Mouse (Mus musculus) adrenal gland, postnatal 36 days (tissue): ENCODE data around the gene Dtx2. TPM values are rescaled to one million over a fixed set of nuclear protein-coding genes. Genes with fewer than 3 reads are reported as not detected.

ENCODE experiments used
- DNase-seq, 2 experiments: peaks; one replicate each; pipeline ENCODE4 v3.0.0; 2021; ENCODE audit warnings: mixed read lengths in 1 of 2
- long read RNA-seq, 2 experiments: library from polyadenylated mRNA; stranded (forward); transcript quantifications; one replicate each; pipeline ENCODE4 v2.0.0; 2021; ENCODE audit warnings: borderline sequencing depth in 2 of 2
- total RNA-seq, 2 experiments: library from RNA; stranded (reverse); gene quantifications; 2 replicates each; pipeline ENCODE4 v1.2.3; 2021

The Dtx2 gene
- total RNA-seq, result 10 to 100 TPM; 13.3 to 17.1 TPM
- long read RNA-seq, experiment 1, transcript Dtx2-202 (11 exons, 2,650 nt), result major isoform, 7 of 20 reads
- long read RNA-seq, experiment 1, partial matches to known transcripts, result 3 of 20 reads
- long read RNA-seq, experiment 1, other reads (novel, unspliced or antisense), result 7 of 20 reads
- long read RNA-seq, experiment 2, transcript Dtx2-202 (11 exons, 2,650 nt), result major isoform, 7 of 19 reads
- long read RNA-seq, experiment 2, partial matches to known transcripts, result 3 of 19 reads
- long read RNA-seq, experiment 2, other reads (novel, unspliced or antisense), result 6 of 19 reads

- DNase-seq, result peak; percentile 90 to 93
Observed at GRCm38 (mm10) chr5:135994725-135995687, at the start of gene Dtx2. Gene Dtx2 (plus strand): TSS chr5:135994800.

GRCm38 (mm10) chr5:135945916-135946408 is 48.6 kb upstream of the Dtx2 start:
- peak; percentile 62 to 67 for DNase-seq

- no peak for DNase-seq
Observed at GRCm38 (mm10) chr5:135946621-135947020, 48.0 kb upstream of the Dtx2 start.

- peak; percentile 56 to 74 for DNase-seq
Observed at GRCm38 (mm10) chr5:135950710-135951412, 43.7 kb upstream of the Dtx2 start.

GRCm38 (mm10) chr5:135951660-135952059 is 42.9 kb upstream of the Dtx2 start:
- peak in 1 of 2 experiments; percentile 43 for DNase-seq

- DNase-seq, result no peak
Observed at GRCm38 (mm10) chr5:135952830-135953229, 41.8 kb upstream of the Dtx2 start.

GRCm38 (mm10) chr5:135956300-135957206 is 38.0 kb upstream of the Dtx2 start:
- no peak for DNase-seq

GRCm38 (mm10) chr5:135957207-135957974 is 37.2 kb upstream of the Dtx2 start:
- peak; percentile 95 for DNase-seq

- no peak for DNase-seq
Observed at GRCm38 (mm10) chr5:135958367-135958766, 36.2 kb upstream of the Dtx2 start.

GRCm38 (mm10) chr5:135959911-135960310 is 34.7 kb upstream of the Dtx2 start:
- no peak for DNase-seq

GRCm38 (mm10) chr5:135960909-135961635 is 33.5 kb upstream of the Dtx2 start:
- no peak for DNase-seq

GRCm38 (mm10) chr5:135962125-135962491 is 32.5 kb upstream of the Dtx2 start:
- DNase-seq, result no peak

- peak; percentile 98 to 99 for DNase-seq
Observed at GRCm38 (mm10) chr5:135962492-135963279, 31.9 kb upstream of the Dtx2 start.

- no peak for DNase-seq
Observed at GRCm38 (mm10) chr5:135963280-135963627, 31.3 kb upstream of the Dtx2 start.

GRCm38 (mm10) chr5:135965501-135965930 is 29.1 kb upstream of the Dtx2 start:
- peak; percentile 25 to 57 for DNase-seq

- DNase-seq, result no peak
Observed at GRCm38 (mm10) chr5:135966866-135967265, 27.7 kb upstream of the Dtx2 start.

- peak; percentile 60 to 68 for DNase-seq
Observed at GRCm38 (mm10) chr5:135968781-135969180, 25.8 kb upstream of the Dtx2 start.

GRCm38 (mm10) chr5:135970247-135970646 is 24.4 kb upstream of the Dtx2 start:
- no peak for DNase-seq

- no peak for DNase-seq
Observed at GRCm38 (mm10) chr5:135971876-135972275, 22.7 kb upstream of the Dtx2 start.
